Mouse (Mus musculus) forebrain, embryonic 12.5 days (tissue): Measurements from ENCODE around the gene Ydjc. TPM values are rescaled to one million over a fixed set of nuclear protein-coding genes. Genes with fewer than 3 reads are reported as not detected.
A peak's percentile ranks its signal among the peaks of the same experiment; 100 is the strongest.
"Not testable (repeated sequence)": the region's sequence is repeated elsewhere in the genome, so short reads cannot be mapped to it uniquely, and the experiment has no call there.

Experiments used
- ATAC-seq: fragments of 200-750 bp; cut with Nextera tagmentation; 2 replicates; pipeline ENCODE4 v1.8.0; 2017; ENCODE audit warnings: moderate TSS enrichment; ENCODE audit not compliant: low FRiP score
- H3K27ac ChIP-seq: fragments of 300-500 bp; sonication (generic); 2 replicates; pipeline ENCODE4 v1.5.1; 2016; ENCODE audit warnings: mild to moderate bottlenecking
- H3K27me3 ChIP-seq: fragments of 300-500 bp; sonication (generic); 2 replicates; pipeline ENCODE4 v1.6.1; 2016; ENCODE audit warnings: mild to moderate bottlenecking
- H3K36me3 ChIP-seq: fragments of 300-500 bp; sonication (generic); replicated peaks from 2 replicates; pipeline ENCODE4 v1.6.1; 2016; ENCODE audit warnings: mild to moderate bottlenecking
- H3K4me1 ChIP-seq: fragments of 300-500 bp; sonication (generic); 2 replicates; pipeline ENCODE4 v1.6.1; 2016
- H3K4me2 ChIP-seq: fragments of 300-500 bp; sonication (generic); 2 replicates; pipeline ENCODE4 v1.6.1; 2016; ENCODE audit warnings: mild to moderate bottlenecking, moderate library complexity
- H3K4me3 ChIP-seq: fragments of 300-500 bp; sonication (generic); replicated peaks from 2 replicates; pipeline ENCODE4 v1.5.1; 2016; ENCODE audit warnings: mild to moderate bottlenecking
- H3K9ac ChIP-seq: fragments of 300-500 bp; sonication (generic); 2 replicates; pipeline ENCODE4 v1.6.1; 2016; ENCODE audit warnings: mild to moderate bottlenecking
- H3K9me3 ChIP-seq: fragments of 300-500 bp; sonication (generic); 2 replicates; pipeline ENCODE4 v1.6.1; 2016
- whole genome bisulfite sequencing: fragments of 180-500 bp; shearing (Covaris S2); methylation state at CpG from one replicate; pipeline ENCODE4 v1.1.7; 2016; 5-methylcytosine and 5-hydroxymethylcytosine counted together
- polyA plus RNA-seq: library from polyadenylated mRNA; unstranded; fragments of >200 nt; fragmentation: Nextera tagmentation; extraction: Ambion mirVana; gene quantifications from 2 replicates; pipeline ENCODE4 v1.2.1, GENCODE M21; 2016

Ydjc gene
- polyA plus RNA-seq, 1 experiment from 2014 or later, result 9.6 TPM

DNA sequence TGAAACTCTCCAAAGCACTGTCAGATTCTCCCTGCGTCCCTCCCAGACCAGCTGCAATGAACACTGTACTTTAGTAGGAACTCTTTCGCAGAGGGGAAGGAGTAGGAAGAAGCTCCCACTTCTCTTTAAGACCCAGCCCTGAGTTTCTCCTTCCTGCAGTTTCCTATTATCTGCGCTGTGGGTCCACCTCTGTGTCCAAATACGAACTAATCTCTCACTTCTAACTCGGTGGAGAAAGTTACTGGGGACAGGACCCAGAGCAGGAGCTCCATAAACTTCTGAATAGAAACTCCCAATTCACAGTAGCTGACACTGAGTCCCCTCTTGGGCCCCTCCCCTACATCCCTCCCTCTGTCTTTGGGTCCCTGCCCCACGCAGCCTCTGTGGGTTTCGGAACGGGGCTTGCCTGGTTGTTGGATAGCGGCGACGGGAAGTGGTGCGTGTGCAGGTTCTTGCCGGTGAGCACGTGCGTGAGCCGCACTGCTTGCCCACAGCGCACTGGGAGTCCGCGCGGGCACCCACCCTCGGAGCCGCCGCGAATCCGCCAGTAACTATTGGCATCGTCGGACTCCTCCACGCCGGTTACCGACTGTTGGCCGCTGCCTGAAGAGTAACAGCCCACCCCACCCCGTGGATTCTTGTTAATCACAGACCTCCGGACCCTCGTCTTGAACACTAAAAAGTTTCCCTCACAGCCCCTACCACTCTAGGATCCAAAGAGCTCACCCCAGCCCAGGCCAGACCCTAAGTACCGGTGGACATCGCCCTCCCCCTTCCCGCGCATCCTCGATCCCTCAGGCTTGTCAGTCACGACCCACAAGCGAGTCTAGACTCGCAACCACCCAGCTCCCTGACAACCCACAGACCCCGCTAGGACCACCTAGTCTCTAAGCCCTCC lies 13.0 kb upstream of the Ydjc start:
- H3K4me2 ChIP-seq, result peak overlapping the region; percentile 82
- no peaks in the 10 kb centered on the region for H3K27me3 ChIP-seq
- WGBS, result 5% methylated on average over 43 of the region's 43 CpGs
- H3K27ac ChIP-seq, result peak overlapping the region; percentile 87
- H3K4me1 ChIP-seq, result peaks cover 17% of the 10 kb centered on the region
- no peaks in the 10 kb centered on the region for H3K9me3 ChIP-seq
- peak; percentile 82 for ATAC-seq
- H3K36me3 ChIP-seq, result no peaks in the 10 kb centered on the region
- peak overlapping the region; percentile 70 for H3K9ac ChIP-seq
- H3K4me3 ChIP-seq, result peak overlapping the region; percentile 75

- peak; percentile 98 for ATAC-seq
Observed at GRCm38 (mm10) chr16:17132089-17132905, 12.1 kb upstream of the Ydjc start, which contains the start of gene Sdf2l1. TSS of gene Sdf2l1 (minus strand) at chr16:17132383.

DNA sequence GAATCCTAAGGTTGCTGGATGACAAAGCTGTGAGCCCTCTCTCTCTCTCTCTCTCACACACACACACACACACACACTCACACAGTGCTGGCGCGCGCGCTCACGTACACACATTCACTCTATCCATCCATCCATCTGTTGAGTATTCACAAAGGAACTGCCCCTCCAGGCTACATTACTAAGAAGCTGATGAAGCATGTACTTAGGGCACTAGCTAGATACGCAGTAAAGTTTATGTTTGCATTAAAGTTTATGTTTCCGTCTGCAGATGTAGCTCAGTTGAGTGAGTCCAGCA lies 11.6 kb upstream of the Ydjc start:
- no peak; the same call in 1 of the 2 replicates for ATAC-seq
- peak overlapping the region; percentile 82 for H3K4me2 ChIP-seq
- no peaks in the 10 kb centered on the region for H3K27me3 ChIP-seq
- H3K9me3 ChIP-seq, result no peaks in the 10 kb centered on the region
- H3K4me1 ChIP-seq, result peaks cover 17% of the 10 kb centered on the region
- WGBS, result 39% methylated on average over 7 of the region's 7 CpGs
- peak overlapping the region; percentile 55 for H3K9ac ChIP-seq
- H3K4me3 ChIP-seq, result peak overlapping the region; percentile 75
- no peaks in the 10 kb centered on the region for H3K36me3 ChIP-seq
- peak overlapping the region; percentile 69 for H3K27ac ChIP-seq

More at GRCm38 (mm10) chr16:17132089-17132905, 12.1 kb upstream of the Ydjc start, which contains the start of gene Sdf2l1:
- peak within 1 kb of the TSS; percentile 82 for H3K4me2 ChIP-seq
- WGBS, result 1% methylated on average over 47 of the region's 47 CpGs
- H3K36me3 ChIP-seq, result no peaks in the 10 kb centered on the region
- H3K9me3 ChIP-seq, result no peaks in the 10 kb centered on the region
- H3K9ac ChIP-seq, result peak within 1 kb of the TSS; percentile 70
- peak within 1 kb of the TSS; percentile 75 for H3K4me3 ChIP-seq
- H3K27me3 ChIP-seq, result no peaks in the 10 kb centered on the region
- H3K27ac ChIP-seq, result peak within 1 kb of the TSS; percentile 87
- H3K4me1 ChIP-seq, result peaks cover 17% of the 10 kb centered on the region

DNA sequence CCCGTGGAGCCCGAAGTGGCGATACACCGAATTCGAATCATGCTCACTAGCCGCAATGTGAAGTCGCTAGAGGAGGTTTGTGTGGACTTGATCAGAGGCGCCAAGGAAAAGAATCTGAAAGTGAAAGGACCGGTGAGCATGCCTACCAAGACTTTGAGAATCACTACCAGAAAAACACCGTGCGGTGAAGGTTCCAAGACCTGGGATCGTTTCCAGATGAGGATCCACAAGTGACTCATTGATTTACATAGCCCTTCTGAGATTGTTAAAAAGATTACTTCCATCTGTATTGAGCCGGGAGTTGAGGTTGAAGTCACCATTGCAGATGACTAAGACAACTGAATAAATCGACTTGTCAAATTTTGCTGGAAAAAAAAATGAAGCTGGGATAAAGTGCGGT lies 7.1 kb upstream of the Ydjc start:
- Histone ChIP-seq H3K27ac (no peak overlapping the region), H3K27me3 (no peaks in the 10 kb centered on the region), H3K9ac (no peak overlapping the region), H3K4me2 (no peak overlapping the region), H3K36me3 (no peaks in the 10 kb centered on the region), H3K4me1 (peaks cover 6% of the 10 kb centered on the region), H3K4me3 (no peak overlapping the region), H3K9me3 (no peaks in the 10 kb centered on the region)
- WGBS, result 91% methylated on average over 15 of the region's 15 CpGs
- no peak for ATAC-seq

DNA sequence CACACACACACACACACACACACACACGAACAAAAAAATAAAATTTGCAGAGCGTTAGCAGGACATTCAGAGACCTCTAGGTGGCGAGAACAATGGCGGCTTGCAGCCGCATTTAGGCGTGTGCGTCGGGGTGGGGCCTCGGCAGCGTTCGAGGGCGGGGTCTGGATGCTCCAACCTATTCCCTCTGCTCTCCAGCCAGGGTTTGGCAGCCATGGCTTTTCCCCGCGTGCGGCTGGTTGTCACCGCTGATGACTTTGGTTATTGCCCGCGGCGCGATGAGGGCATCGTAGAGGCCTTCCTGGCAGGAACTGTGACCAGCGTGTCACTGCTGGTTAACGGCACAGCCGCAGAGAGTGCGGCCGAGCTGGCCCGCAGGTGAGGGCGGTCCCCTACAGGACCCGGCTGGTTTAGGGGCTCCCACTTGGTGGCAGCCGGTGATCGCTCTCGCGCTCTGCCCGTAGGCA lies 2.4 kb downstream of the Ydjc start, which contains the start of gene Ccdc116:
Gene Ccdc116 (minus strand): TSS at position 458 of the 464 bp plus-strand sequence.
- WGBS, result under 1% methylated on average over 34 of the region's 34 CpGs
- Histone ChIP-seq H3K27ac (no peak within 1 kb of the TSS), H3K9ac (peak within 1 kb of the TSS; percentile 59), H3K4me3 (peak within 1 kb of the TSS; percentile 59), H3K27me3 (peaks cover 22% of the 10 kb centered on the region), H3K36me3 (peaks cover 12% of the 10 kb centered on the region), H3K9me3 (no peaks in the 10 kb centered on the region), H3K4me2 (peak within 1 kb of the TSS; percentile 72), H3K4me1 (peaks cover 17% of the 10 kb centered on the region)
- peak; percentile 90 for ATAC-seq

- peak overlapping the region; percentile 59 for H3K4me3 ChIP-seq
- peaks cover 19% of the 10 kb centered on the region for H3K36me3 ChIP-seq
- peak overlapping the region; percentile 72 for H3K4me2 ChIP-seq
- under 1% methylated on average over 41 of the region's 41 CpGs for WGBS
- peak; percentile 36 for ATAC-seq
- peaks cover 22% of the 10 kb centered on the region for H3K27me3 ChIP-seq
- H3K4me1 ChIP-seq, result peaks cover 17% of the 10 kb centered on the region
- H3K27ac ChIP-seq, result no peak overlapping the region
- peak overlapping the region; percentile 59 for H3K9ac ChIP-seq
- no peaks in the 10 kb centered on the region for H3K9me3 ChIP-seq
Observed at GRCm38 (mm10) chr16:17147391-17147929, 3.0 kb downstream of the Ydjc start.

GRCm38 (mm10) chr16:17148084-17148483 lies 3.7 kb downstream of the Ydjc start:
- H3K4me3 ChIP-seq, result peak overlapping the region; percentile 59
- H3K36me3 ChIP-seq, result peaks cover 24% of the 10 kb centered on the region
- no peak overlapping the region for H3K27ac ChIP-seq
- no peak overlapping the region for H3K9ac ChIP-seq
- no peaks in the 10 kb centered on the region for H3K9me3 ChIP-seq
- peaks cover 17% of the 10 kb centered on the region for H3K4me1 ChIP-seq
- H3K27me3 ChIP-seq, result peaks cover 22% of the 10 kb centered on the region
- ATAC-seq, result peak; percentile 21; the same call in 1 of the 2 replicates
- WGBS, result 8% methylated on average over 16 of the region's 16 CpGs
- peak overlapping the region; percentile 72 for H3K4me2 ChIP-seq

GRCm38 (mm10) chr16:17150520-17151258 lies 6.3 kb downstream of the Ydjc start:
- WGBS, result 85% methylated on average over 7 of the region's 7 CpGs
- no peak for ATAC-seq
- peaks cover 46% of the 10 kb centered on the region for H3K36me3 ChIP-seq
- no peak overlapping the region for H3K9ac ChIP-seq
- H3K27me3 ChIP-seq, result peaks cover 18% of the 10 kb centered on the region
- H3K4me2 ChIP-seq, result no peak overlapping the region
- H3K27ac ChIP-seq, result no peak overlapping the region
- peaks cover 17% of the 10 kb centered on the region for H3K4me1 ChIP-seq
- no peak overlapping the region for H3K4me3 ChIP-seq
- H3K9me3 ChIP-seq, result no peaks in the 10 kb centered on the region

DNA sequence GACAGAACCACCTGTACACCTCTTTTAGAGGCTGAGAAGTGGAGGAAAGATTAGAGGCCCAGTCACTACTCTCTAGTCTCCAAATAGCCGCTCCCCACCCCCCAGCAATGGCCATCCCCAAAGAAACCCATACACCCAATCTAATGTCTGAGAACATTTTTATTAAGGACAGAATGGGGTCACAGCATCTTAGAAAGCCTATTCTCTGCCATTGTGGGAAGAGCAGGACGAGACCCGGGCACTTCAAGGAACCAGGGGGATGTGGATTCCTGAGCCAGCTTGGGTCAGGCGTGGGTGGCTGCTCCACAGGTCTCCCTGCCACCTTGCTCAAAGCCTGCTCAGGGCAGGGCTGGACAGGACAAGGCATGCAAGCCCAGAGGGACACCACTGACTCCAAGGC lies 7.5 kb downstream of the Ydjc start:
- no peak overlapping the region for H3K27ac ChIP-seq
- no peak overlapping the region for H3K9ac ChIP-seq
- H3K4me2 ChIP-seq, result no peak overlapping the region
- H3K36me3 ChIP-seq, result peaks cover 55% of the 10 kb centered on the region
- no peaks in the 10 kb centered on the region for H3K9me3 ChIP-seq
- peaks cover 17% of the 10 kb centered on the region for H3K27me3 ChIP-seq
- H3K4me1 ChIP-seq, result peaks cover 17% of the 10 kb centered on the region
- no peak for ATAC-seq
- WGBS, result 92% methylated on average over 4 of the region's 4 CpGs
- H3K4me3 ChIP-seq, result no peak overlapping the region

DNA sequence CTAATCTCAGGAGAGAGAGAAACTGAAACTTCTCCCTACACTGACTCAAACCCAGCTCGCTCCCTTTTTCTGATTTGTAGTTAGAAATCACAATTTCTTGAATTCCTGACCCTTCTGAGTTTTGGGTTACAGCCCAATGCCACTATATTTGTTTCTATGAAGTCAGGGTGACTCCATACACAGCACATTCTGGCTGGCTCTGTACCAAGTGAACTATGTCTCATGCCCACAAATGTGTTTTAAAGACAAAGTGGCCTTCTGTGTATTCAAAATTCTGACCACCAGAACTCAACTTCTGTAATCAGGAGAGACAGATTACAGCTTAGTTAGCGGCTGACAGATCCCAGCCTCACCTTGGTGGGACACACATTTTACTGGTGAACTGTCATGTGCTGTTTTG lies 9.9 kb downstream of the Ydjc start:
- no peak for ATAC-seq
- 95% methylated on average over 2 of the region's 2 CpGs for WGBS
- H3K36me3 ChIP-seq, result peaks cover 75% of the 10 kb centered on the region

GRCm38 (mm10) chr16:17165478-17165877 lies 21.1 kb downstream of the Ydjc start:
- not testable (repeated sequence) for H3K4me3 ChIP-seq, H3K27me3 ChIP-seq, ATAC-seq, H3K4me2 ChIP-seq, H3K9me3 ChIP-seq, H3K9ac ChIP-seq, H3K27ac ChIP-seq, H3K4me1 ChIP-seq
- 92% methylated on average over 1 of the region's 1 CpGs for WGBS
- H3K36me3 ChIP-seq, result peaks cover 36% of the 10 kb centered on the region

More for the DNA sequence above, 9.9 kb downstream of the Ydjc start:
- Histone ChIP-seq H3K4me2 (no peak overlapping the region), H3K9ac (no peak overlapping the region), H3K27ac (no peak overlapping the region), H3K4me3 (no peak overlapping the region), H3K9me3 (no peaks in the 10 kb centered on the region), H3K27me3 (no peaks in the 10 kb centered on the region), H3K4me1 (no peaks in the 10 kb centered on the region)
